Mouse (Mus musculus): ENCODE data around the gene Hpse2.

DNA sequence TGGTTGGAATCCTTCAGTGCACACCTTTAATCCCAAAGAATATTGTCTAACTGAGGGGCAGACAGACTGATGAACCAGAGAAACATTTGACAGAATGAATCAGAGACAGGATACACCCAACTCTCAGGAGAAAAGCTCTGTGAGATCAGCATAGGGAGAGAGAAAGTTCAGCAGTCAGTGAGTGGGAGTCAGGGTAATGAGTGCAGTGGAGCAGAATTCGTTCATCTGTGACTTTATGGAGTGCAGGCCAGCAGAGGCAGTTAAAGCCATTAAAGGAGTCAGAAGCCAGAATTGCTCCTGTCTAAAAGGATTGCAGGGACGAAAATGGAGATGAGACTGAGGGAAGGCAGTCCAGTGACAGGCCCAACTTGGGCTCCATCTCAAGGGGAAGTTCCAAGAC, 410.2 kb downstream of the Hpse2 start:
- TF ChIP-seq CTCF (conservative IDR thresholded peaks at IDR 0.05; ENCODE audit: insufficient read depth, insufficient read length, low read depth, low read length) = no peak
- TF ChIP-seq POLR2A (IDR thresholded peaks at IDR 0.05; ENCODE audit: low read depth, low read length) = no peak

All from kidney, adult 2 months (tissue).